14 mouse cellular contexts compared by ENCODE assay signal in the genomic region with DNA sequence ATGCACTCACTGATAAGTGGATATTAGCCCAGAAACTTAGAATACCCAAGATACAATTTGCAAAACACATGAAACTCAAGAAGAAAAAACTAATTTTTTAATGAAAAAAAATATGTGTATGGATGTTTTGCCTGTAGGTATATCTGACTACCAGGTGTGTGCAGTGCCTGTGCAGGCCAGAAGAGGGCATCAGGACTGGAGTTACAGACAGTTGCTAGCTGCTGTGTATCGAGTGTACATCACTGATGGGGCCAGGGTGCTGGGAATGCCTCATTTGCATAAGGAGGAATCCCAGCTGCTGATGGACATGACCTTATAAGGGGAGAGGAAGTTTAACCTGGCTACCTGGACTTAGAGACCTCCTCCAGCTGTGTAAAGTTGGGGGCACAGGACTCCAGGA.
DNase-seq lines count a peak whose midpoint lies in the region; ATAC-seq lines count a peak whose summit lies in the region.
"Had no signal": no experiment of that assay in that cellular context is flagged by ENCODE, and none has a peak within 500 bp of the region (broad histone marks: within the 10 kb centered on the region; RNA-seq: fewer than 3 reads in every experiment).

No protein-coding gene starts in this region.

- H3K9ac ChIP-seq in intestine, embryonic 14.5 days (ENCODE audit: low read length): no peak overlapping the region
- no peak overlapping the region for H3K9ac ChIP-seq in intestine, embryonic 16.5 days (ENCODE audit: low read depth, low read length)
- H3K9ac ChIP-seq: heart, embryonic 15.5 days; hindbrain, embryonic 15.5 days; liver, embryonic 15.5 days had no signal

- H3K4me2 ChIP-seq in intestine, embryonic 14.5 days (ENCODE audit: low read length): no peak overlapping the region
- no peak overlapping the region for H3K4me2 ChIP-seq in intestine, embryonic 16.5 days (ENCODE audit: low read depth, low read length)
- H3K4me2 ChIP-seq: heart, embryonic 15.5 days; hindbrain, embryonic 15.5 days; liver, embryonic 15.5 days had no signal

- no peak overlapping the region for H3K27ac ChIP-seq in intestine, embryonic 14.5 days (ENCODE audit: low read depth)
- no peak overlapping the region for H3K27ac ChIP-seq in intestine, embryonic 16.5 days (ENCODE audit: low read length)
- H3K27ac ChIP-seq: heart, embryonic 15.5 days; hindbrain, embryonic 15.5 days; liver, embryonic 15.5 days had no signal

- no peaks in the 10 kb centered on the region for H3K27me3 ChIP-seq in intestine, embryonic 14.5 days (replicated peaks; ENCODE audit: control insufficient read depth, insufficient read depth, low read length)
- no peaks in the 10 kb centered on the region for H3K27me3 ChIP-seq in intestine, embryonic 16.5 days (replicated peaks; ENCODE audit: control insufficient read depth, insufficient read depth, low read length)
- H3K27me3 ChIP-seq: heart, embryonic 15.5 days; hindbrain, embryonic 15.5 days; liver, embryonic 15.5 days had no signal

- H3K4me1 ChIP-seq in intestine, embryonic 14.5 days (replicated peaks; ENCODE audit: control insufficient read depth, insufficient read depth, low read length): no peaks in the 10 kb centered on the region
- no peaks in the 10 kb centered on the region for H3K4me1 ChIP-seq in intestine, embryonic 16.5 days (ENCODE audit: control insufficient read depth, insufficient read depth, low read length)
- H3K4me1 ChIP-seq: heart, embryonic 15.5 days; hindbrain, embryonic 15.5 days; liver, embryonic 15.5 days had no signal

- ATAC-seq in intestine, embryonic 14.5 days (replicated peaks; ENCODE audit: low FRiP score, low TSS enrichment, low read depth): no peak
- no peak for ATAC-seq in intestine, embryonic 16.5 days
- ATAC-seq in granulocyte monocyte progenitor cell, adult 5-6 weeks (replicated peaks; ENCODE audit: poor library complexity, severe bottlenecking): peak; percentile 62
- ATAC-seq: midbrain, embryonic 16.5 days had no signal

- no peak overlapping the region for H3K4me3 ChIP-seq in intestine, embryonic 14.5 days (ENCODE audit: low read depth, low read length)
- H3K4me3 ChIP-seq in intestine, embryonic 16.5 days (ENCODE audit: low read length): no peak overlapping the region
- H3K4me3 ChIP-seq: heart, embryonic 15.5 days; hindbrain, embryonic 15.5 days; liver, embryonic 15.5 days had no signal

- H3K36me3 ChIP-seq in intestine, embryonic 14.5 days (ENCODE audit: control insufficient read depth, insufficient read depth, low read length): no peaks in the 10 kb centered on the region
- H3K36me3 ChIP-seq in intestine, embryonic 16.5 days (ENCODE audit: control insufficient read depth, insufficient read depth, low read length): no peaks in the 10 kb centered on the region
- H3K36me3 ChIP-seq: G1E; heart, embryonic 15.5 days; hindbrain, embryonic 15.5 days; liver, embryonic 15.5 days had no signal

- peak; percentile 44 for DNase-seq in intestine, embryonic 14.5 days (ENCODE audit: low spot score)
- peak; percentile 11 for DNase-seq in lung, postnatal 10 days
- DNase-seq in lung, postnatal 25 days (ENCODE audit: low spot score): no peak
- peak; percentile 62 for DNase-seq in ES-CJ7 (ENCODE audit: low read depth, low spot score)
- no peak for DNase-seq in urinary bladder, postnatal 36 days (ENCODE audit: low spot score in 2 of 2)
- no peak for DNase-seq in cerebellum, adult 9-11 months
- DNase-seq: right cerebral cortex, adult 18-20 months had no signal

- no peaks in the 10 kb centered on the region for H3K9me3 ChIP-seq in intestine, embryonic 14.5 days (ENCODE audit: control insufficient read depth, low read length)
- H3K9me3 ChIP-seq in intestine, embryonic 16.5 days (ENCODE audit: control insufficient read depth, low read length): no peaks in the 10 kb centered on the region
- H3K9me3 ChIP-seq: heart, embryonic 15.5 days; hindbrain, embryonic 15.5 days; liver, embryonic 15.5 days had no signal

- WGBS in intestine, embryonic 14.5 days: 67% methylated on average over 1 of the region's 1 CpGs
- 80% methylated on average over 1 of the region's 1 CpGs for WGBS in intestine, embryonic 16.5 days

Comparison
In these comparisons a context has a peak if more than half of its experiments do, and no peak if none do; other contexts are left out.
1. DNase-seq: peak in intestine, embryonic 14.5 days (single experiment), lung, postnatal 10 days (single experiment) and ES-CJ7 (single experiment); none in lung, postnatal 25 days (single experiment), urinary bladder, postnatal 36 days (0 of 2) and cerebellum, adult 9-11 months (single experiment).